Mouse (Mus musculus): ENCODE data around the gene Rsph14. TPM values are rescaled to one million over a fixed set of nuclear protein-coding genes. Genes with fewer than 3 reads are reported as not detected.

Gene Rsph14
- polyA plus RNA-seq, 1 experiment from 2014 or later, result not detected

DNA sequence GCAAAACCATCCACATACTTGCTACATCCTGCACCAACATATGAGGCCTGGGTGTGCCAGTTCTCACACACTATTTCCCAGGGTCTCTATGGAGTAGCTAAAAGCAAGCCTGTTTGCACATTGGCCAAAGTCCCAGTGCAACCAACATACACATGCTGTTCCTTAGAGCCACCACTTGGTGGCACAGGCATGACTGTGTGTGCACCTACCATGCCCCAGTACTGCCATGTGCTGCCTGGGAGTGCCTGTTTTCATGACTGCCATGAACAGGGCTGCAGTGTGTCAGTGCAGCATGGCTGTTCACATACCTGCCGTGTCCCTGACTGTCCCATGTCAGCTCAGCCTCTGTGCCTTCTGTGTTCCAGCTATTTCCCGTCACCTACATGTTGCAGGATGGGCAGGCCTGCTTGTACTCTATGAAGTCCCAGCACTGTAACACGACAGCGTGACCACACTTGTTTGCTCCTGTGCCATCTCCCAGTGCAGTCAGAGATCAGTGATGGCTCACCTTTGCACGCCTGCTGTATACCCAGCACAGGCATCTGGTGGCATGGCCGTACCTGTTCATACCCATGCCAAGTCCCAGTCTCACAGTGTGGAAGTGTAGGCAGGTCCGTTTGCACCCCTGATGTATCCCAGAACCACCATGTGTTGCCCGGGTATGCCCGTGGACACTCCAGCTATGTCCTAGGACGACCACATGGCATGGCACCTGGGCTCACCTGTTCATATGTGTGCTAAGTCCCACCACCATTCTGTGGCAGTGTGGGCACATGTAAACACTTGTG is 95.2 kb downstream of the Rsph14 start:
- H3K27me3 ChIP-seq (ENCODE audit: control insufficient read depth, insufficient read depth, low read length), result no peaks in the 10 kb centered on the region
- H3K4me1 ChIP-seq (ENCODE audit: control insufficient read depth, insufficient read depth, low read length), result no peaks in the 10 kb centered on the region
- H3K36me3 ChIP-seq (ENCODE audit: control insufficient read depth, insufficient read depth, low read length), result no peaks in the 10 kb centered on the region
- no peak for ATAC-seq (ENCODE audit: insufficient read depth, low FRiP score)
- H3K9ac ChIP-seq (ENCODE audit: low read length), result no peak overlapping the region
- no peak overlapping the region for H3K4me3 ChIP-seq (replicated peaks; ENCODE audit: low read length)
- H3K4me2 ChIP-seq (ENCODE audit: low read depth, low read length), result no peak overlapping the region
- H3K9me3 ChIP-seq (replicated peaks; ENCODE audit: control insufficient read depth, low read length), result no peaks in the 10 kb centered on the region
- 79% methylated on average over 10 of the region's 10 CpGs for WGBS
- H3K27ac ChIP-seq (ENCODE audit: low read length), result no peak overlapping the region

DNA sequence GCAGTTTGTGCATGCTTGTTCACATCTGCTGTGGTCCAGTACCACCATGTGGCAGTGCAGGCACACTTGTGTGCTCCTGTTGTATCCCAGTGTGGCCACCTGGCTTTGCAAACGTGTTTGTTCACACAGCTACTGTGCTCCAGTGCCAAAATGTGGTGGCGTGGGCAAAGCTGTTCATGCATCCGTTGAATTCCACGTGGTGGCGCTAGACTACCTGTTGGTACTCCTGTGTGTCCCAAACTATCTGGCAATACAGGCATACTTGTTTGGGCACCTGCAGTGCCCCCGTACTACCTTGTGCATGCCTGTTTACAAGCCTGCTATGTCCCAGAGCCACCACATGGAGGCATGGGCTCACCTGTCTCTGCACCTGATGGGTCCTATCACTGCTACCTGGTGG is 97.4 kb downstream of the Rsph14 start:
- H3K9ac ChIP-seq (ENCODE audit: low read length), result no peak overlapping the region
- H3K36me3 ChIP-seq (ENCODE audit: control insufficient read depth, insufficient read depth, low read length), result no peaks in the 10 kb centered on the region
- H3K27me3 ChIP-seq (ENCODE audit: control insufficient read depth, insufficient read depth, low read length), result no peaks in the 10 kb centered on the region
- ATAC-seq (ENCODE audit: insufficient read depth, low FRiP score), result no peak
- no peak overlapping the region for H3K27ac ChIP-seq (ENCODE audit: low read length)
- H3K9me3 ChIP-seq (replicated peaks; ENCODE audit: control insufficient read depth, low read length), result no peaks in the 10 kb centered on the region
- no peak overlapping the region for H3K4me3 ChIP-seq (replicated peaks; ENCODE audit: low read length)
- WGBS, result 23% methylated on average over 6 of the region's 6 CpGs
- H3K4me1 ChIP-seq (ENCODE audit: control insufficient read depth, insufficient read depth, low read length), result no peaks in the 10 kb centered on the region
- H3K4me2 ChIP-seq (ENCODE audit: low read depth, low read length), result no peak overlapping the region

DNA sequence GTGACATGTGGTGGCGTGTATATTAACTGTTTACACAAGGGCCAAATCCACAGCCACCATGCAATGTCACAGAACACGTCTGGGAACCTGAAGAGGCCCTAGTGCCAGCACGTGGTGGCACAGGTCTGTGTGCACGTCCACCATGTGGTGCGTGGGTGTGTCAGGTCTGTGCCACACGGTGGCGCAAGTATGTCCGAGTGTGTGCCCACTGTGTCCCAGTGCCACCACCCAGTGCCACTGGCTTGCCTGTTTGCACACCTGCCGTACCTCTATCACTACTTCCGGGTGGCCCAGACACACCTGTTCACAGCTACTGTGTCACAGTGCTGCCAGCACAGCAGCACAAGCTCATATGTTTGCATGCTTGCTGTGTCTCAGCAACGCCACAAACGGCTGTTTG is 97.9 kb downstream of the Rsph14 start:
- Histone ChIP-seq H3K27ac (ENCODE audit: low read length) (no peak overlapping the region), H3K4me2 (ENCODE audit: low read depth, low read length) (no peak overlapping the region), H3K4me3 (replicated peaks; ENCODE audit: low read length) (no peak overlapping the region), H3K4me1 (ENCODE audit: control insufficient read depth, insufficient read depth, low read length) (no peaks in the 10 kb centered on the region), H3K9ac (ENCODE audit: low read length) (no peak overlapping the region), H3K36me3 (ENCODE audit: control insufficient read depth, insufficient read depth, low read length) (no peaks in the 10 kb centered on the region), H3K9me3 (replicated peaks; ENCODE audit: control insufficient read depth, low read length) (no peaks in the 10 kb centered on the region), H3K27me3 (ENCODE audit: control insufficient read depth, insufficient read depth, low read length) (no peaks in the 10 kb centered on the region)
- 82% methylated on average over 12 of the region's 12 CpGs for WGBS
- ATAC-seq (ENCODE audit: insufficient read depth, low FRiP score), result no peak

DNA sequence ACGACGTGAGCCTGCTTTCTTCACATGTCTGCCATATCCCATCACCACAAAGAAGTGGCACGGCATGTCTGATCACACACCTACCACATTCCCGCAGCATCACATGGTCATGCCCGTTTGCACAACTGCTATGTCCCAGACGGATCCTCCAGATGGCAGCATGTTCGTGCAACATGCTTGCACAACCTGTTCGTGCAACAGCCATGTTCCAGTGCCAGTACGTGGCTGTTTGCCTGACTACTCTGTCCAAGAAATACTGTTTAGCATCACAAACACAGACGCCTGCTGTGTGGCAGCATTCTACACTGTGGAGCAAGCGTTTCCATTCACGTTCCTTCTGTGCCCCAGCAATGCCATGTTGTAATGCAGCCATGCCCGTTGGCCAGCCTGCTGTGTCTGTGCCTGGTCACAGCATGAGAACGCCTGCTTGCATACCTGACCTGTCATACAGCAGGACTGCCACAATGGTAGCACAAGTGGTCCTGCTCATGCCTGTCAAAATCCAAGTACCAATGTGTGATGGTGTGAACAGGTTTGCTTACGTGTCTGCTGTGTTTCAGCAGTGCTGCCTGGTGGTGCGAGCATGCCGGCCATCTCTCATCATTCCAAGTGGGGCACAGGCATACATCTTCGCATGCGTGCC is 98.7 kb downstream of the Rsph14 start:
- ATAC-seq (ENCODE audit: insufficient read depth, low FRiP score), result no peak
- Histone ChIP-seq H3K4me3 (replicated peaks; ENCODE audit: low read length) (no peak overlapping the region), H3K36me3 (ENCODE audit: control insufficient read depth, insufficient read depth, low read length) (no peaks in the 10 kb centered on the region), H3K9ac (ENCODE audit: low read length) (no peak overlapping the region), H3K4me1 (ENCODE audit: control insufficient read depth, insufficient read depth, low read length) (no peaks in the 10 kb centered on the region), H3K27me3 (ENCODE audit: control insufficient read depth, insufficient read depth, low read length) (no peaks in the 10 kb centered on the region), H3K27ac (ENCODE audit: low read length) (no peak overlapping the region), H3K9me3 (replicated peaks; ENCODE audit: control insufficient read depth, low read length) (no peaks in the 10 kb centered on the region), H3K4me2 (ENCODE audit: low read depth, low read length) (no peak overlapping the region)
- 85% methylated on average over 19 of the region's 19 CpGs for WGBS

DNA sequence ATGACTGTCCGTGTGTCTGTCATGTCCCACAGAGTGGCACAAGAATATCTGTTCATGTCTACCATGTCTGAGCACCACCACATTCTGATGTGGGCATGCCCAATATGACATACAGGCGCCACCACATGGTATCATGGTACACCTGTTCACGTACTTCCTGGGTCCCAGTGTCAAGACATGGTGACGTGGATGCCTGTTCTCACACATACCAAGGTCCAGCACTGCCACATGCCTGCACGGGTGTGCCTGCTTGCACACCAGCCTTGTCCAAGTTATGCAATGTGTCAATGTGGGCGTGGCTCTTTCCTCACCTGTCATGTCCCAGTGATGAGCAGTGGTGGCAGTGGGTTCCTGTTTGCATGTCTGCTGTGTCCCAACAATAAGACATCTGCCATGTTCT is 99.9 kb downstream of the Rsph14 start:
- H3K9ac ChIP-seq (ENCODE audit: low read length), result no peak overlapping the region
- ATAC-seq (ENCODE audit: insufficient read depth, low FRiP score), result no peak
- H3K4me3 ChIP-seq (replicated peaks; ENCODE audit: low read length), result no peak overlapping the region
- no peak overlapping the region for H3K4me2 ChIP-seq (ENCODE audit: low read depth, low read length)
- H3K4me1 ChIP-seq (ENCODE audit: control insufficient read depth, insufficient read depth, low read length), result no peaks in the 10 kb centered on the region
- H3K36me3 ChIP-seq (ENCODE audit: control insufficient read depth, insufficient read depth, low read length), result no peaks in the 10 kb centered on the region
- no peak overlapping the region for H3K27ac ChIP-seq (ENCODE audit: low read length)
- no peaks in the 10 kb centered on the region for H3K27me3 ChIP-seq (ENCODE audit: control insufficient read depth, insufficient read depth, low read length)
- WGBS, result 71% methylated on average over 6 of the region's 6 CpGs
- H3K9me3 ChIP-seq (replicated peaks; ENCODE audit: control insufficient read depth, low read length), result no peaks in the 10 kb centered on the region

DNA sequence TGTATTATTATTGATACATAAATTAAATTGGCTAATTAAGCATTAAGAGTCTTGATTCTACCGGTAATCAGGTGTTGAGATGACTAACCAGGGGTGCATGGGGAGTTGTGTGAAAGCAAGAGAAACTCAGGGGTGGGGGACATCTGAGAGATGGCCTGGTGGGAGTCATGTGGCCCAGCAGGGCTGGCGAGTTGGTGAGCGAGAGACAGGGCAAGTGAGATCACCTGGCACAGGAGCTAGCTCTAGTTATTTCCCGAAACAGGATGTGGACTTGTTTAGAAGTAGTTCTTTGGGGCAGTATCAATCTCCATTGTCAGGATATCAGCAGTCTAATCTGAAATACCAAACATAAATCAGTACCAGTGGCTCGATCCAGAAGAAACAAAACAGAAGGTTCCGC is 100.8 kb downstream of the Rsph14 start:
- 63% methylated on average over 6 of the region's 6 CpGs for WGBS
- H3K27ac ChIP-seq (ENCODE audit: low read length), result no peak overlapping the region
- no peak for ATAC-seq (ENCODE audit: insufficient read depth, low FRiP score)

DNA sequence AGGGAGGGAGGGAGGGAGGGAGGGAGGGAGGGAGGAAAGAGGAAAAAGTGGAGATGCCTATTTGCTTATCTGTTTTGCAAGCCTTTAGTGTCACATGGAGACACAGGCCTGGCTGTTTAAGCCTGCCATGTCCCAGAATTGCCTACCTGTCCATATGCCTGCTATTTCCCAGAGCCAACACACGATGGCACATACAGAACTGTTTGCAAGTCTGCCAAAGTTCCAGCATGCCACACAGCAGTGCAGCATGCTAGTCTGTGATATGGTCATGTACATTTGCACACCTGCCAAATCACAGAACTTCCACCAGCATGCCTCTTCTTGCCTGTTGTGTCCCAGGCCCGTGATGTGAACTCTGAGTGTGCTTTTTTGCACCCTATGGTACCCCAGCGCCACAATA is 101.8 kb downstream of the Rsph14 start:
- ATAC-seq (ENCODE audit: insufficient read depth, low FRiP score), result no peak
- WGBS, result 71% methylated on average over 3 of the region's 3 CpGs
- H3K36me3 ChIP-seq (ENCODE audit: control insufficient read depth, insufficient read depth, low read length), result no peaks in the 10 kb centered on the region
- no peaks in the 10 kb centered on the region for H3K4me1 ChIP-seq (ENCODE audit: control insufficient read depth, insufficient read depth, low read length)
- no peak overlapping the region for H3K9ac ChIP-seq (ENCODE audit: low read length)
- H3K27ac ChIP-seq (ENCODE audit: low read length), result no peak overlapping the region
- H3K4me3 ChIP-seq (replicated peaks; ENCODE audit: low read length), result no peak overlapping the region
- no peaks in the 10 kb centered on the region for H3K27me3 ChIP-seq (ENCODE audit: control insufficient read depth, insufficient read depth, low read length)
- no peak overlapping the region for H3K4me2 ChIP-seq (ENCODE audit: low read depth, low read length)
- no peaks in the 10 kb centered on the region for H3K9me3 ChIP-seq (replicated peaks; ENCODE audit: control insufficient read depth, low read length)

More for the DNA sequence above, 100.8 kb downstream of the Rsph14 start:
- Histone ChIP-seq H3K4me2 (ENCODE audit: low read depth, low read length) (no peak overlapping the region), H3K36me3 (ENCODE audit: control insufficient read depth, insufficient read depth, low read length) (no peaks in the 10 kb centered on the region), H3K4me3 (replicated peaks; ENCODE audit: low read length) (no peak overlapping the region), H3K9ac (ENCODE audit: low read length) (no peak overlapping the region), H3K4me1 (ENCODE audit: control insufficient read depth, insufficient read depth, low read length) (no peaks in the 10 kb centered on the region), H3K9me3 (replicated peaks; ENCODE audit: control insufficient read depth, low read length) (no peaks in the 10 kb centered on the region), H3K27me3 (ENCODE audit: control insufficient read depth, insufficient read depth, low read length) (no peaks in the 10 kb centered on the region)

GRCm38 (mm10) chr10:74929578-74929977 is 102.8 kb downstream of the Rsph14 start:
- Histone ChIP-seq H3K4me3 (replicated peaks; ENCODE audit: low read length) (no peak overlapping the region), H3K9me3 (replicated peaks; ENCODE audit: control insufficient read depth, low read length) (no peaks in the 10 kb centered on the region), H3K9ac (ENCODE audit: low read length) (no peak overlapping the region), H3K36me3 (ENCODE audit: control insufficient read depth, insufficient read depth, low read length) (no peaks in the 10 kb centered on the region), H3K4me2 (ENCODE audit: low read depth, low read length) (no peak overlapping the region), H3K27ac (ENCODE audit: low read length) (no peak overlapping the region), H3K4me1 (ENCODE audit: control insufficient read depth, insufficient read depth, low read length) (0 out of 2 replicates have a peak, but pooled peaks cover 3% of the 10 kb centered on the region), H3K27me3 (ENCODE audit: control insufficient read depth, insufficient read depth, low read length) (no peaks in the 10 kb centered on the region)
- ATAC-seq (ENCODE audit: insufficient read depth, low FRiP score), result no peak; the same call in 1 of the 2 replicates
- 65% methylated on average over 6 of the region's 6 CpGs for WGBS

GRCm38 (mm10) chr10:74928276-74928675 is 104.1 kb downstream of the Rsph14 start:
- no peak for ATAC-seq (ENCODE audit: insufficient read depth, low FRiP score)
- no peak overlapping the region for H3K4me2 ChIP-seq (ENCODE audit: low read depth, low read length)
- H3K27me3 ChIP-seq (ENCODE audit: control insufficient read depth, insufficient read depth, low read length), result no peaks in the 10 kb centered on the region
- 79% methylated on average over 7 of the region's 7 CpGs for WGBS
- H3K4me1 ChIP-seq (ENCODE audit: control insufficient read depth, insufficient read depth, low read length), result 0 out of 2 replicates have a peak, but pooled peaks cover 3% of the 10 kb centered on the region
- no peak overlapping the region for H3K9ac ChIP-seq (ENCODE audit: low read length)
- no peaks in the 10 kb centered on the region for H3K36me3 ChIP-seq (ENCODE audit: control insufficient read depth, insufficient read depth, low read length)
- H3K9me3 ChIP-seq (replicated peaks; ENCODE audit: control insufficient read depth, low read length), result no peaks in the 10 kb centered on the region
- H3K4me3 ChIP-seq (replicated peaks; ENCODE audit: low read length), result no peak overlapping the region
- no peak overlapping the region for H3K27ac ChIP-seq (ENCODE audit: low read length)

All from stomach, embryonic 16.5 days (tissue).